Mouse (Mus musculus): ENCODE results near the gene H60b.
"Not testable (repeated sequence)": the region's sequence is repeated elsewhere in the genome, so short reads cannot be mapped to it uniquely, and the experiment has no call there.

H60b gene

DNA sequence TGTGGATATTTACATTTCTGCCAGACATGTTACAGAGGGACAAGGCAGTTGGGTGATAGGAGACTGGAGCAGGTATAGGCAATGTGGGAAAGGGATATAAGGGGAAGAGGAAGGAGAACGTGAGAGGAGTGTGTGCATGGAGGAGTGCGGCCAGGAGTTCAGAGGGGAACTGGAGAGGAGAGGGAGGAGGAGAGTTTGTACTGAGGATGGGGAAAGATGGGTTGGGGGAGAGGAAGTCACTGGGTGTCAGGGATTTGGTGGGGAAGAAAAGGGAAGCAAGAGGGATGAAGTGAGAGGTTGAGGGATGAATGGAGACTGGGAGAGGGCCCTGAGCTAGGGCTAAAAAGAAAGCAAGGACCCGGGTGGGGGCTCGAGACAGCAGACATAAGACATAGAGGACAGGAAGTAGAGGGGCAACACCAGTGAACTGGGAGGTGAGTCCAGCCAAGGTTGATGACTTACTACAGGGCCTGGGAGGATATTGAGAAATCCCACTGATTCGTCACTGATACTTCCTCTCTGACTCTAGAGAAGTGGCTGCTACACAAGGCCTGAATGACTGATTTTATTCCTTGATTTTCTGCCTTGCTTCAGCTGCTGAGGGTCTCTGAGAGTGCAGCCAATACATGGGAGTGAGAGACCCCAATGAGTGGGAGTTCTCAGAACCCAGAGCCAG lies 7.1 kb downstream of the H60b start:
- DNase-seq (ENCODE audit: extremely low read depth, low read depth, low spot score): not testable (repeated sequence)

DNA sequence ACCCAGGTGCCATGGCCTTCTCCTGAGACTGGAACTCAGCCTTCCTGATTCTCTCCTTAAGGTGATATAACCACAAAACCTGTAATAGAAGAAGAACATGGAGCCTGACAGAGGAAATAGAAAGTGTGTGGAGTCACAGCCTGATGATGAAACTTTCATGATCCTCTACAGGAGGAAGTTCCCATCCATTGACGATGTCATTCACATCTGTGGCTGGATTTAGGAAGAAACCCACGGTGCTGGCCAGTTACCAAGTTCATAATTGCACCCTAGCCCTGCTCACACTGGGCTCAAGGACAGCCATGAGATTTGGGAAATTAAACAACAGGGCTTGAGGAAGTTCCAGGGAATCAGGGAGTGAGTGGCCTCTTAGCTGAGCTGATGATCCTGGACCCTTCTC lies 7.6 kb downstream of the H60b start:
- DNase-seq (ENCODE audit: extremely low read depth, low read depth, low spot score): not testable (repeated sequence)

DNA sequence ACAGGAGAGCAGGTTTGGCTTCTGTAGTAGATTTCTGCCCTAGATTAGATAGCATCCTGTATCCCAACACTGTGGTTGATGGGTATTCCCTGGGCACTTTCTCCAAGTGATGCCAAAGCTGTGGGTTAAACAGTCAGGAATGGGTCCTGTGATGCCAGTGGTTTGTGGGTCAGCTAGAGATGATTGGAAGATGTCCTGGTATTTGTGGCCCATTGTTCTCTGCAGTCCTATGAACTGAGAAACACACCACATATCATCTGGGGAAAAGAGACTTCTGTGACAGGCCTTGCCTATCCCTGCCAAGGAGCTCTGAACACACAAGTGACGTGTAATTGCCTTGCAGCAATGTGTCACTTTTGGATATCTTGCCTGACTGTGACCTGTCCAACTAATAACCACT lies 8.7 kb downstream of the H60b start:
- DNase-seq (ENCODE audit: extremely low read depth, low read depth, low spot score): not testable (repeated sequence)

- DNase-seq (ENCODE audit: extremely low read depth, low read depth, low spot score): not testable (repeated sequence)
These were observed 10.7 kb downstream of the H60b start for GRCm38 (mm10) chr10:22169116-22169515.

- not testable (repeated sequence) for DNase-seq (ENCODE audit: extremely low read depth, low read depth, low spot score)
These were observed 14.3 kb downstream of the H60b start for GRCm38 (mm10) chr10:22172431-22173334.

DNA sequence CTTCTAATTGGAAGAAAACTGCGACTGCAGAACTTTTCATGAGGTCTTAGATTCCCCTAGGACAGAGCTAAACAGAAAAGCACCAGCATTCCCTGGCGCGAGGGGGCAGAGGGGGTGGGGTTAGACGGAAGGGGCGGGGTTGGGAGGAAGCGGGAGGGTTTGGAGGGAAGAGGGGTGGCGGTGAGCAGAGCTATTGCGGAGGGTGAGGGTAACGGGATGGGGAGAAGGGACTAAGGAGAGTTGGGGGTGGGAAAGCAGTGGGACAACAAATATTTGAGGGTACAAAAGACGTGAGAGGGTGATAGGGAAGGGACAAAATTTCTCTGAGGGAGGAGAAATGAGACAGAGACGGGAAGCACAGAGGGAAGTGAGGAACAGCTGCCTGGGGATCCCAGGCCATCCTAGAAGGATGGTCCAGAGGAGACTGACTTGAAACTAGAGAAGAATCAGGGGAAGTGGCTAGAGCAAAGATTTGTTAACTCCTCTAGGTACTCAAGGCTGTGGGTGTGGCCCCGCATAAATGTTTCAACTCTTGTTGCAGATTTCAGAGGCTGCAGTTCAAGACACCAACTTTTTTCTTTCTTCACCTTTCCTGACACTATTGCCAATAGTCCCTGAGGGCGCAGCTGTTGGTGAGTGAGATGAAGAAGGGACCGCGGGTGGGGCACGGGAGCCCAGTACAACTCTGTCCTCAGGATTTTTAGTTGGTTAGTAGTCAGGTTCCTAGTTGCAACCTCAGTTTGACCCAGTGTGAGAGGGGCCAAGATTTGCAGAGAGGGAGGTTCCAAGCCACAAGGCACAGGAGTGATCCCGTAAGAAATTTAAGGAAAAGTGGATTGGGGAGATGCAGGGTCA lies 15.2 kb downstream of the H60b start:
- DNase-seq (ENCODE audit: extremely low read depth, low read depth, low spot score): not testable (repeated sequence)

- not testable (repeated sequence) for DNase-seq (ENCODE audit: extremely low read depth, low read depth, low spot score)
These were observed 15.8 kb downstream of the H60b start for GRCm38 (mm10) chr10:22174190-22174487.

DNA sequence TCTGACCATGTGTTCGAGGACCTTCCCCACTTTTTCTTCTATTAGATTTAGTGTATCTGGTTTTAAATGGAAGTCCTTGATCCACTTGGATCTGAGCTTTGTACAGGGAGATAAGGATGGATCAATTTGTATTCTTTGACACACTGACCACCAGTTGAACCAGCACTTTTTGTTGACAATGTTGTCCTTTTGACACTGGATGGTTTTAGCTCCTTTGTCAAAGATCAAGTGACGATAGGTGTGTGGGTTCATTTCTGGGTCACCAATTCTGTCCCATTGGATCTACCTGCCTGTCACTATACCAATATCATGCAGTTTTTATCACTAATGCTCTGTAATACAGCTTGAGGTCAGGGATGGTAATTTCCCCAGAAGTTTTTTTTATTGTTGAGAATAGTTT lies 18.1 kb downstream of the H60b start:
- DNase-seq (ENCODE audit: extremely low read depth, low read depth, low spot score): not testable (repeated sequence)

GRCm38 (mm10) chr10:22191035-22191434 lies 32.6 kb downstream of the H60b start:
- not testable (repeated sequence) for DNase-seq (ENCODE audit: extremely low read depth, low read depth, low spot score)

GRCm38 (mm10) chr10:22201352-22201751 lies 43.0 kb downstream of the H60b start:
- DNase-seq (ENCODE audit: extremely low read depth, low read depth, low spot score): not testable (repeated sequence)

- not testable (repeated sequence) for DNase-seq (ENCODE audit: extremely low read depth, low read depth, low spot score)
These were observed 44.6 kb downstream of the H60b start for GRCm38 (mm10) chr10:22202784-22203583.

GRCm38 (mm10) chr10:22206443-22206842 lies 48.1 kb downstream of the H60b start:
- DNase-seq (ENCODE audit: extremely low read depth, low read depth, low spot score): not testable (repeated sequence)

- not testable (repeated sequence) for DNase-seq (ENCODE audit: extremely low read depth, low read depth, low spot score)
These were observed 53.8 kb downstream of the H60b start for GRCm38 (mm10) chr10:22212012-22212696.

DNA sequence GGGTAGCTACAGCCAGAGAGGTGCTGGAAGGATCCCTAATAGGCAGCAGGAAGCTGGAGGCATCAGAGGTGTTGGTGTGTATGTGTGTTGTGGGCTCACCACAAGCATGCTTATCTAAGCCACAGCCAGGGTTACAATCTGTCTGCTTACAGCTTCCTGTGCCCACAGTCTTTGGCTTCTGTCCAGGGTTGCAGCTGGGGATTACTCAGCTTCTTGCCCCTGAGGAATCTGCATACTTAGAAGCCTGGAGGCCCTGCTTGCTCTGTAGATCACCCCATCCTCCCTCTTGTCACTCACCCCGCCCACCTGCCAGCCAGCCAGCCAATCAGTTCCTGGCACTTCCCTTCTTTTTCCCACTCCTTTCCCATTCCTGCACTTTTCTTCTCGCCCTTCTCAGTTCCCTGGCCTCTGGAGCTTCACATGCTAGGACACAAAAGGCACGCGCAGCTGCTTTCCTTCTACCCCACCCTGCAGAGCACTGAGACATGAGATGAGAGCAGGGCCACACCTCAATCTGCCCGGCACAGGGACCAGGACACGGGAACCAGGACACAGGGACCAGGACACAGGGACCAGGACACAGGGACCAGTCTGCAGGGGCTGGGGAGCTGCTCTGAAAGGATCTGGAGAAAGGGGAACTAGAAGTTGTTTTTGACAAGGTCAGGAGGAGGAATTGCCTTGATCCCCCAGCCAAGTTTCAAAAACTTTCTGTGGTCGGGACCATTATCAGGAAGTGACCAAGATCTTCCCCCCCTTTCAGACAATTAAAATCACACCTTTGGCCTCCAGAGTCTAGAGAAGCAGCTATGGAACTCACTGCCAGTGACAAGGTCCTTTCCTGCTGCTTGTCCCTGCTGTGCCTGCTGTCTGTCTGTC lies 65.3 kb downstream of the H60b start:
- DNase-seq (ENCODE audit: extremely low read depth, low read depth, low spot score): not testable (repeated sequence)

DNA sequence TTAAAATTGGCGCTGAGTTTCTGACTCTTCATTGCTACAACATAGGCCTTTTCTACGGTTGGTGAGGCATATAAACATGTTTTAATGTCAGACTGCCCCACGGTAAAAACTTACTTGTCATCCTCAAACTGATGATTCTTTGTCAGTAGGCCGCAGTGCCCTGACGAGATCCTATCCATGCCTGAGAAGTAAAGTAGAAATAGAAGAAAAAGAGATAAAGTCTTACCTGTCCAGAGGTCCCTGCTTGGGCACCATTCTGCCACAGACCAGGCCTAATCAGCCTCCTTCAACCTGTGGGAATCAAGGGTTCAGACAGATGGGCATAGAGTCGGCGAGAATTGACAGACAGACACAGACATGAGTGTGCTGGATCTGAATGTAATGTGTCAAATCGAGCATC lies 106.7 kb downstream of the H60b start:
- no peak for DNase-seq (ENCODE audit: extremely low read depth, low read depth, low spot score)

- DNase-seq (ENCODE audit: extremely low read depth, low read depth, low spot score): not testable (repeated sequence)
These were observed 112.7 kb downstream of the H60b start for GRCm38 (mm10) chr10:22270879-22271786.

- not testable (repeated sequence) for DNase-seq (ENCODE audit: extremely low read depth, low read depth, low spot score)
These were observed 114.7 kb downstream of the H60b start for GRCm38 (mm10) chr10:22272914-22273683.
